Mouse (Mus musculus): ENCODE results near the gene Syn3. TPM values are rescaled to one million over a fixed set of nuclear protein-coding genes. Genes with fewer than 3 reads are reported as not detected.

Gene Syn3
- polyA plus RNA-seq, 1 experiment: 2.6 TPM

DNA sequence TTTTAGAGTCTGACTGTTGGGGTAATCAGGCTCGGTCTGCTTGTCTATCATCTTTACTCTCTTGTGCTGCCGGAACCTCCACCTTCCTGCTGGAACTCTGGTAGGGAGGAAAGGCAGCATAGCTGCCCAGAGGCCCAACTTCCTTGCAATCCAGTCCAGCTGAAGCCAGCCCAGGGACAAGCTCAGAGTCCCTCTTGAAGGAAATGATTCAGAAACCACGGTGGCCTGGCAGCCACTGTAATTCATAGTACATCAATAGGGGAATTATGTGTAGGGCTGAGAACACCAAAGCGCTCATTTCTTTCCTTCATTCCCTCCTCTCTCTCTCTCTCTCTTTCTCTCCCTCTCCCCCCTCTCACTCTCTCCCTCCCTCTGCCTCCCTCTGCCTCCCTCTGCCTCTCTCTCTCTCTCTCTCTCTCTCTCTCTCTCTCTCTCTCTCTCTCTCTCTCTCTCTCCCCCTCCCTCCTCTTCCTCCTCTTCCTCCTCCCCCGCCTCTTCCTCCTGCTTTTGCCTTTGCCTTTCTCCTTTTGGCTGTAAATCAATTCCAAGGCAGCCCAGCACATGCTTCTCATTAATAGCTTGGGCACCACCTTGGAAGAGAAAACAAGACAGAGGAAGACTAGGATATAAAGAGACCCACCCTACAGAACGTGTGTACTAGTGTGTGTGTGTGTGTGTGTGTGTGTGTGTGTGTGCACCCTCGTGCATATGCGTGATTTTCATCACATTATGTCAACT is 315.4 kb downstream of the Syn3 start:
- Histone ChIP-seq H3K4me1 (ENCODE audit: control insufficient read depth, insufficient read depth, low read length) (no peaks in the 10 kb centered on the region), H3K9me3 (replicated peaks; ENCODE audit: control insufficient read depth, insufficient read depth, low read length, poor library complexity, severe bottlenecking) (no peaks in the 10 kb centered on the region), H3K27me3 (ENCODE audit: control insufficient read depth, insufficient read depth, low read length, poor library complexity, severe bottlenecking) (no peaks in the 10 kb centered on the region; the same call in 1 of the 2 replicates), H3K4me3 (ENCODE audit: low read depth, low read length) (no peak overlapping the region), H3K36me3 (ENCODE audit: control insufficient read depth, insufficient read depth, low read length, poor library complexity, severe bottlenecking) (no peaks in the 10 kb centered on the region), H3K27ac (ENCODE audit: insufficient read depth, low read length) (no peak overlapping the region), H3K9ac (ENCODE audit: low read depth, poor library complexity, severe bottlenecking) (no peak overlapping the region)
- TF ChIP-seq CTCF (IDR thresholded peaks at IDR 0.05; ENCODE audit: low read depth, low read length): no peak
- TF ChIP-seq EP300 (IDR thresholded peaks at IDR 0.05; ENCODE audit: insufficient read depth, low read depth, low read length): no peak
- no peak for TF ChIP-seq POLR2A (IDR thresholded peaks at IDR 0.05; ENCODE audit: insufficient read depth, low read length)

DNA sequence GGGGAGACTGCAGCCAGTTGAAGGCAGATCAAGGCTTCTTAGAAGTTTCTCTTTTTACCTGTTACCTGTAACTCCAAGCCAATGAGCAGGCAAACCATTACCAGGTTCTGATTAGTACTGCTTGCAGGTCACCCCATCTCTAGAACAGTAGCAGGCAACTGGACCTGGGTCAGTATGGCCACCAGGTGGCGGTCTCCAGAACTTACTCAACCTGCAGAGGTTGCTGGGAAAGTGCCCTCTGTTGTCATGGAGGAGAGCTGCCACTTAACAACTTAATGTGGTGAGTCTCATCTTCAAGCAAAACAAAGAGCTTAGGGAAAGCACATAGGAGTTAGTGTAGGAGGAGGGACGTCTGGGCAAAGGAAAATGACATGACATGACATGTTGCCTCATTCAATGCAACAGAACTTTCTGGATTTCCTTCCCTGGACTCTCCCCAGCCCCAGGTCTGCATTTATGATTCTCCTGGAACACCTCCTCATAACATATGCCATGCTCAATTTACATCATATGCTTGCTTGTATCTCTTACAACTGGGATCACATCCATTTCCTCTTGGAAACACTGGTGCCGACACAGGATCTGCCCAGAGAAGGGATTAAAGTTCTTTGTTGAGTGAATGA is 316.4 kb downstream of the Syn3 start:
- Histone ChIP-seq H3K27me3 (ENCODE audit: control insufficient read depth, insufficient read depth, low read length, poor library complexity, severe bottlenecking) (no peaks in the 10 kb centered on the region; the same call in 1 of the 2 replicates), H3K4me1 (ENCODE audit: control insufficient read depth, insufficient read depth, low read length) (no peaks in the 10 kb centered on the region), H3K9ac (ENCODE audit: low read depth, poor library complexity, severe bottlenecking) (no peak overlapping the region), H3K9me3 (replicated peaks; ENCODE audit: control insufficient read depth, insufficient read depth, low read length, poor library complexity, severe bottlenecking) (no peaks in the 10 kb centered on the region), H3K4me3 (ENCODE audit: low read depth, low read length) (no peak overlapping the region), H3K27ac (ENCODE audit: insufficient read depth, low read length) (no peak overlapping the region), H3K36me3 (ENCODE audit: control insufficient read depth, insufficient read depth, low read length, poor library complexity, severe bottlenecking) (no peaks in the 10 kb centered on the region)
- TF ChIP-seq EP300 (IDR thresholded peaks at IDR 0.05; ENCODE audit: insufficient read depth, low read depth, low read length) (no peak), CTCF (IDR thresholded peaks at IDR 0.05; ENCODE audit: low read depth, low read length) (peak; percentile 60), POLR2A (IDR thresholded peaks at IDR 0.05; ENCODE audit: insufficient read depth, low read length) (no peak)

GRCm38 (mm10) chr10:86176411-86176810 is 322.3 kb downstream of the Syn3 start:
- H3K27ac ChIP-seq (ENCODE audit: insufficient read depth, low read length): no peak overlapping the region
- H3K9ac ChIP-seq (ENCODE audit: low read depth, poor library complexity, severe bottlenecking): no peak overlapping the region
- H3K9me3 ChIP-seq (replicated peaks; ENCODE audit: control insufficient read depth, insufficient read depth, low read length, poor library complexity, severe bottlenecking): 0 out of 2 replicates have a peak, but pooled peaks cover 2% of the 10 kb centered on the region
- no peak for TF ChIP-seq POLR2A (IDR thresholded peaks at IDR 0.05; ENCODE audit: insufficient read depth, low read length)
- no peak for TF ChIP-seq CTCF (IDR thresholded peaks at IDR 0.05; ENCODE audit: low read depth, low read length)
- no peak for TF ChIP-seq EP300 (IDR thresholded peaks at IDR 0.05; ENCODE audit: insufficient read depth, low read depth, low read length)
- H3K36me3 ChIP-seq (ENCODE audit: control insufficient read depth, insufficient read depth, low read length, poor library complexity, severe bottlenecking): no peaks in the 10 kb centered on the region
- H3K4me1 ChIP-seq (ENCODE audit: control insufficient read depth, insufficient read depth, low read length): no peaks in the 10 kb centered on the region
- no peaks in the 10 kb centered on the region; the same call in 1 of the 2 replicates for H3K27me3 ChIP-seq (ENCODE audit: control insufficient read depth, insufficient read depth, low read length, poor library complexity, severe bottlenecking)
- no peak overlapping the region for H3K4me3 ChIP-seq (ENCODE audit: low read depth, low read length)

DNA sequence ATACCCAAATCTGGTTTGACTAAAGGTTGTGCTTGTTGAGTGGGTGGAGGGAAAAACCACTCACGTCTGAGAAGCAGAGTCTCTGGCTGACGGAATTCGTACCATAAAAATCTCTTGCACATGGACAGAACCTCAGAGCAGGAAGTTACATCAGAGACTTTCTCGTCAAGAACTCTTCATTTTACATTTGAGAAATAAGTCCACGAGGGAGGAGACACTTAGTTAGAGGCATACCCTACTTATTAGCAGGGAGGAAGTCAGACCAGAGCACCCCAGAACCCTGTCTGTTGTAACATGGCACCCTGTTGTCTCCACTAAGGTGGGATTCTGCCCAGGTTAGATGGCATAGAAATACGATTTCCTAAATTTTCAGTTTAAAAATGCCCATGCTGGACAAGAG is 324.7 kb downstream of the Syn3 start:
- Histone ChIP-seq H3K9me3 (replicated peaks; ENCODE audit: control insufficient read depth, insufficient read depth, low read length, poor library complexity, severe bottlenecking) (0 out of 2 replicates have a peak, but pooled peaks cover 2% of the 10 kb centered on the region), H3K36me3 (ENCODE audit: control insufficient read depth, insufficient read depth, low read length, poor library complexity, severe bottlenecking) (no peaks in the 10 kb centered on the region), H3K27me3 (ENCODE audit: control insufficient read depth, insufficient read depth, low read length, poor library complexity, severe bottlenecking) (no peaks in the 10 kb centered on the region), H3K4me3 (ENCODE audit: low read depth, low read length) (no peak overlapping the region), H3K4me1 (ENCODE audit: control insufficient read depth, insufficient read depth, low read length) (no peaks in the 10 kb centered on the region), H3K9ac (ENCODE audit: low read depth, poor library complexity, severe bottlenecking) (no peak overlapping the region), H3K27ac (ENCODE audit: insufficient read depth, low read length) (no peak overlapping the region)
- no peak for TF ChIP-seq POLR2A (IDR thresholded peaks at IDR 0.05; ENCODE audit: insufficient read depth, low read length)
- no peak for TF ChIP-seq EP300 (IDR thresholded peaks at IDR 0.05; ENCODE audit: insufficient read depth, low read depth, low read length)
- no peak for TF ChIP-seq CTCF (IDR thresholded peaks at IDR 0.05; ENCODE audit: low read depth, low read length)

GRCm38 (mm10) chr10:86173284-86173683 is 325.4 kb downstream of the Syn3 start:
- Histone ChIP-seq H3K9me3 (replicated peaks; ENCODE audit: control insufficient read depth, insufficient read depth, low read length, poor library complexity, severe bottlenecking) (0 out of 2 replicates have a peak, but pooled peaks cover 2% of the 10 kb centered on the region), H3K27me3 (ENCODE audit: control insufficient read depth, insufficient read depth, low read length, poor library complexity, severe bottlenecking) (no peaks in the 10 kb centered on the region)
- TF ChIP-seq EP300 (IDR thresholded peaks at IDR 0.05; ENCODE audit: insufficient read depth, low read depth, low read length): no peak

GRCm38 (mm10) chr10:86171246-86171645 is 327.4 kb downstream of the Syn3 start:
- no peaks in the 10 kb centered on the region for H3K27me3 ChIP-seq (ENCODE audit: control insufficient read depth, insufficient read depth, low read length, poor library complexity, severe bottlenecking)
- H3K9ac ChIP-seq (ENCODE audit: low read depth, poor library complexity, severe bottlenecking): no peak overlapping the region
- TF ChIP-seq POLR2A (IDR thresholded peaks at IDR 0.05; ENCODE audit: insufficient read depth, low read length) (no peak), CTCF (IDR thresholded peaks at IDR 0.05; ENCODE audit: low read depth, low read length) (no peak), EP300 (IDR thresholded peaks at IDR 0.05; ENCODE audit: insufficient read depth, low read depth, low read length) (no peak)
- no peak overlapping the region for H3K27ac ChIP-seq (ENCODE audit: insufficient read depth, low read length)
- no peaks in the 10 kb centered on the region for H3K36me3 ChIP-seq (ENCODE audit: control insufficient read depth, insufficient read depth, low read length, poor library complexity, severe bottlenecking)
- 0 out of 2 replicates have a peak, but pooled peaks cover 2% of the 10 kb centered on the region for H3K9me3 ChIP-seq (replicated peaks; ENCODE audit: control insufficient read depth, insufficient read depth, low read length, poor library complexity, severe bottlenecking)
- no peak overlapping the region for H3K4me3 ChIP-seq (ENCODE audit: low read depth, low read length)
- H3K4me1 ChIP-seq (ENCODE audit: control insufficient read depth, insufficient read depth, low read length): no peaks in the 10 kb centered on the region

More at GRCm38 (mm10) chr10:86173284-86173683, 325.4 kb downstream of the Syn3 start:
- Histone ChIP-seq H3K27ac (ENCODE audit: insufficient read depth, low read length) (no peak overlapping the region), H3K4me1 (ENCODE audit: control insufficient read depth, insufficient read depth, low read length) (no peaks in the 10 kb centered on the region), H3K9ac (ENCODE audit: low read depth, poor library complexity, severe bottlenecking) (no peak overlapping the region), H3K36me3 (ENCODE audit: control insufficient read depth, insufficient read depth, low read length, poor library complexity, severe bottlenecking) (no peaks in the 10 kb centered on the region), H3K4me3 (ENCODE audit: low read depth, low read length) (no peak overlapping the region)

All from ES-Bruce4 (cell line).